Mouse (Mus musculus): ENCODE data around the gene Notch3. TPM values are rescaled to one million over a fixed set of nuclear protein-coding genes. Genes with fewer than 3 reads are reported as not detected.
A peak's percentile ranks its signal among the peaks of the same experiment; 100 is the strongest.
"Not testable (repeated sequence)": the region's sequence is repeated elsewhere in the genome, so short reads cannot be mapped to it uniquely, and the experiment has no call there.

Notch3 gene
- polyA plus RNA-seq, 1 experiment = 0.23 TPM

DNA sequence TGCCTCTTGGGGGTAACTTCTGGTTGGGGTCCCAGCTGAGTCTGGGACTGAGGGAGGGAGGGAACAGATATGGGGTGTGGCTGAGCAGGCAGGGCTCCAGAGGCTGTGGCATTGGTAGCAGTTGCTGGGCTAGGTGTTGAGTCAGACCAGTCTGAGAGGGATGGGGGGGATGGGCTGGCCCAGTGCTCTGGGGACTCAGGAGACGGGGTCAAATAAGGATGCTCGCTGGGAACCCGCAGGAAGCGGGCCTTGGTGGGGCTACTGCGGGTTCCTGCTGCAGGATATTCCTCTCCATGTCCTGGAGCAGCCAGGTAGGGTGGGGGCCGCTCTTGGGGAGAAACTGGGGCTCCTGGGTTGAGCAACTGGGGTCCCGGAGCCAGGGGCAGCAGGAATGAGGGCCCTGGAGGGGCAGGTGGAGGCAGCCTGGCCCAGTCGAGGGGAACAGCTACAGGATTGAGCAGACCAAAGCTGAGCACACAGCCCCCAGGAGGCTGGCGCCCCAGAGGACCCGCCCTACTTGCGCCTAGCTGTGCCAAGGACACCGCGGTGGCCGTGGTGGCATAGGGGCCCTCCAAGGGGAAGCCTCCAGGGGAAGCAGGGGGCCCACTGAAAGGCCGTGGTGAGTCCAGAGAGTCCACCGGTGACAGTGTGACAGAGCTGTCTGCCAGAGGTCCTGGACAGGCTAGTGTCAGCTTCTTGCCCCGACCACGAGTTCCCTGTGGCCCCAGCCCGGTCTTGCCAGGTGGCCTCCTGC lies 44.6 kb downstream of the Notch3 start:
- TF ChIP-seq GATA1 (IDR thresholded peaks at IDR 0.05; ENCODE audit: borderline replicate concordance, low read length) (no peak), FLI1 (IDR thresholded peaks at IDR 0.05; ENCODE audit: low read length) (no peak)
- Histone ChIP-seq H3K4me1 (peaks cover 74% of the 10 kb centered on the region), H3K27me3 (replicated peaks) (no peaks in the 10 kb centered on the region), H3K9me3 (peaks cover 2% of the 10 kb centered on the region), H3K36me3 (replicated peaks; ENCODE audit: low read length) (peaks cover 80% of the 10 kb centered on the region), H3K4me3 (replicated peaks) (peak overlapping the region; percentile 60)

DNA sequence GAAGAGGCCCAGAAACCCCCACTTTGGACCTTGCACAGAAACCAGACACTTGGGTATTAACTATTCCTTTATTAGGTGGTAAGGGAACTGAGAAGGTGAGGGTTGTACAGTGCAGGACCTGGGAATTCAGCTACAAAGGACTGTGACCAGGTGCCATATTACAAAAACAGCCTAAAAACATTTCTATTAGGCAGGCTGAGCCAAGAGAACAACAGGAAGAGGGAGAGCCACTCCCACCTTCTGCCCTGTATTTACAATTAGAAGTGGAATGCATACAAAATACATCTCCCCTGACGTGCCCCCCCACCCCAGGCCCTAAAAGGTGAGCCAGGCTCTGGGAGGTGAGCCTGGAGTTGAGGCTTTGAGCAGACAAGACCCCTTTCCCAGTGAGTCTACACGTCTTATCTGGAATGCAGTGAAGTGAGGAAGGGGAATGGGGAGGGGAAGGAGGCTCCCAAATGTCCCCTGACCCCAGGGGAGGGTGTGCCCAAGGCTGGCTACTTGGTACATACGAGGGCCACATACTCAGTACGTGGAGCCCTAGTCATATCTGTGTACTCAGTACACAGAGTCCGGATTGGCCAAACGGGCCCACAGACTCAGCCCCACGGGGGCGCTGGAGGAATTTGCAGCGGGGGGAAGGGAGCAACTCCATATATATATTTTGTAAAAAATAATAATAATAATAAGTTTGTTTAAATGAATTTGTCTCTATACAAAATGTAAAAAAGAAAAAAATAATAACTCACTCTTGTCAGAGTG lies 45.7 kb downstream of the Notch3 start:
- no peak for TF ChIP-seq FLI1 (IDR thresholded peaks at IDR 0.05; ENCODE audit: low read length)
- TF ChIP-seq GATA1 (IDR thresholded peaks at IDR 0.05; ENCODE audit: borderline replicate concordance, low read length) = no peak
- Histone ChIP-seq H3K27me3 (replicated peaks) (no peaks in the 10 kb centered on the region), H3K4me1 (peaks cover 83% of the 10 kb centered on the region), H3K36me3 (replicated peaks; ENCODE audit: low read length) (peaks cover 81% of the 10 kb centered on the region), H3K9me3 (peaks cover 12% of the 10 kb centered on the region), H3K4me3 (replicated peaks) (peak overlapping the region; percentile 46)

DNA sequence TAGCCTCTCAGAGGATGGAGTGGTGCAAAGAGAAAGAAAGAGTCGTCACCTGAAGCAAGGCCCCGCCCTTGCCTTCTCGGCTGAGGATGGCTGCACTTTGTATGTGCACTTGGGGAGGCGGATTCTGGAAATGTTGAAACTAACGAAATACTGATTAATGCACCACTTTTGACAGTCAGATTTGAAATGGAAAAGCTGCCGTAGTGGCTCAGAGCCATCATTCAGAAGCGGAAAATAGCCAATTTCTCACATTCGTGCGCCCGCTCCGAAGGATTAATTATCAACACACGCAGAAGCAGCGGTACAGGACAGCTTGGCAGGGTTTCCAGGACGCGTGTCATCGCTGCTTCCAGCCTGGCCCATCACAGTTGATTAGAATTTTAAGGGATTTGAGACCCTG lies 47.5 kb downstream of the Notch3 start:
- peak overlapping the region; percentile 16 for H3K4me3 ChIP-seq (replicated peaks)
- peaks cover 99% of the 10 kb centered on the region for H3K4me1 ChIP-seq
- H3K27me3 ChIP-seq (replicated peaks) = no peaks in the 10 kb centered on the region
- H3K36me3 ChIP-seq (replicated peaks; ENCODE audit: low read length) = peaks cover 79% of the 10 kb centered on the region
- TF ChIP-seq FLI1 (IDR thresholded peaks at IDR 0.05; ENCODE audit: low read length) = no peak
- H3K9me3 ChIP-seq = peaks cover 12% of the 10 kb centered on the region

DNA sequence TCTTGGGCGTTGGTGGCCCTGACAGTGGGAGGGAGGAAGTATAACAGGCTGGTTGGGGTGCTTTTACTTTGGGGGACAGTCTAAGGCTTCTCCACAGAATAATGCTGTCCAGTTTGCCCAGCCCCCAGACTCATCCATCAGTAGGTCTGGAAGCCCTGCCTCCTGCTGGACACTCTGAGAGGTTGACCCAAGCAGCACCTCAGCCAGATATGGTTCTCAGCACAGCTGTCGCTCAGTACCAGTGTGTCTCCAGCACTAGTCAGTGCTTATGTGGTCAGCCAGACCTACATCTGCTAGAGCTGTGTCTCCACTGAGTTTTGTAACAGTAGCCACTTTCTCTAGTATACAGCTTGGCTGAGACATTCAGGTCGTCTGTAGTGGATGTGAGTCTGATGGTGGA lies 48.2 kb downstream of the Notch3 start:
- peaks cover 99% of the 10 kb centered on the region for H3K4me1 ChIP-seq
- peaks cover 12% of the 10 kb centered on the region for H3K9me3 ChIP-seq
- peaks cover 72% of the 10 kb centered on the region for H3K36me3 ChIP-seq (replicated peaks; ENCODE audit: low read length)
- TF ChIP-seq GATA1 (IDR thresholded peaks at IDR 0.05; ENCODE audit: borderline replicate concordance, low read length) = no peak
- no peak for TF ChIP-seq FLI1 (IDR thresholded peaks at IDR 0.05; ENCODE audit: low read length)
- peak overlapping the region; percentile 81 for H3K4me3 ChIP-seq (replicated peaks)
- H3K27me3 ChIP-seq (replicated peaks) = no peaks in the 10 kb centered on the region

DNA sequence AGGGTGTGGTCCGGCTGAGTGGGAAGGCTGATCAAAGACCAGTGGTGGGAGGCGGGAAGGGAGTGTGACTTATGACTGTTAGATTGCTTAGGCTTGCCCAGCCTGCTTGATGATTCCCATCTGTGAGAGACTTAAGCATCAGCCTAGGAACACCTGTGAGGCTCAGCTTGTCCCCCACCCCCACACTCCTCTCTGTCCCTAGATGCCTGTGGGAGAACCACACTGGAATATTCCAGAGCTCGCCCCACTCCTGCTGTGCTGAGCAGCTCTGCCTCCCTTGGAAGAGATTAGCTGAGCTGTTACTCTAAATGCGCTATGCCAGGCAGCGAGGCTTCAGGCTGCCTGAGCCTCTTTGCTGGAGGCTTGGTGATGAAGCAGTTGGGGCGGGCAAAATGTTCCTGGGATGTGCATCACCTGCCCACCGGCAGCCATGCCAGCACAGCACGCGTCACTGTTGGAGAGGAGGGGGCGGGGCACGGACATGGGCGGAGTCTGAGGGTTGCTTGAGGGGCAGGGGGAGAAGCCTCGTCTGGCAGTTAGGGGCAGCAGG lies 48.7 kb downstream of the Notch3 start:
- not testable (repeated sequence) for H3K27me3 ChIP-seq (replicated peaks)
- peaks cover 71% of the 10 kb centered on the region for H3K36me3 ChIP-seq (replicated peaks; ENCODE audit: low read length)
- peaks cover 12% of the 10 kb centered on the region for H3K9me3 ChIP-seq
- peak overlapping the region; percentile 81 for H3K4me3 ChIP-seq (replicated peaks)
- H3K4me1 ChIP-seq = peaks cover 99% of the 10 kb centered on the region

DNA sequence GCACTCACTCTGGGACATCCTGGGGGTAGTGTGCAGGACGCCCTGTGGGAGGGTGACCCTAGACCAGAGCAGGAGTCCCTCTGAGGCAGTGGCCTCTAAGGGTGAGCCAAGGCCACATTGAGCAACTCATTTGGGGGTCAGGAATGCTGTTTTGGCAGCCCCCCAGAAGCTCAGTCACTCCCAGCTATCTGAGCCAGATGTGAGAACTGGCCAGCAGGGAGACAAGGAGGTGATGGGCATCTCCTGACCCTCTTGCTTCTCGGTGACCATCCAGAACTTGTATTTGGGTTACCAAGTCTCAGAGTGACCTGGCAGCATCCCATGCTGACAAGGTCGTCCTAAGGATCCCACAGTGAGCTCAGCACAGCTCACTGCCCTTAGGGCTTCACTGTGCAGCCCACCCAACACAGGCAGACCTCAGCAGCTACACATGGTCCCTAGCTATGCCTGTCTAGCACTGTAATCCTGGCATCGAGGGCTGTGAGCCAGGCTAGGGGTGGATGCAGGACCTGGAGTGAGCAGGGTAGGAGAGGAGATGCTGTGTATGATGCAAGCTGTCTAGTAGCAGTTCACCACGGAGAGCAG lies 49.3 kb downstream of the Notch3 start:
- peaks cover 66% of the 10 kb centered on the region for H3K36me3 ChIP-seq (replicated peaks; ENCODE audit: low read length)
- TF ChIP-seq GATA1 (IDR thresholded peaks at IDR 0.05; ENCODE audit: borderline replicate concordance, low read length) = no peak
- no peak for TF ChIP-seq FLI1 (IDR thresholded peaks at IDR 0.05; ENCODE audit: low read length)
- peaks cover 97% of the 10 kb centered on the region for H3K4me1 ChIP-seq
- H3K4me3 ChIP-seq (replicated peaks) = peak overlapping the region; percentile 91
- no peaks in the 10 kb centered on the region for H3K27me3 ChIP-seq (replicated peaks)
- peaks cover 12% of the 10 kb centered on the region for H3K9me3 ChIP-seq

DNA sequence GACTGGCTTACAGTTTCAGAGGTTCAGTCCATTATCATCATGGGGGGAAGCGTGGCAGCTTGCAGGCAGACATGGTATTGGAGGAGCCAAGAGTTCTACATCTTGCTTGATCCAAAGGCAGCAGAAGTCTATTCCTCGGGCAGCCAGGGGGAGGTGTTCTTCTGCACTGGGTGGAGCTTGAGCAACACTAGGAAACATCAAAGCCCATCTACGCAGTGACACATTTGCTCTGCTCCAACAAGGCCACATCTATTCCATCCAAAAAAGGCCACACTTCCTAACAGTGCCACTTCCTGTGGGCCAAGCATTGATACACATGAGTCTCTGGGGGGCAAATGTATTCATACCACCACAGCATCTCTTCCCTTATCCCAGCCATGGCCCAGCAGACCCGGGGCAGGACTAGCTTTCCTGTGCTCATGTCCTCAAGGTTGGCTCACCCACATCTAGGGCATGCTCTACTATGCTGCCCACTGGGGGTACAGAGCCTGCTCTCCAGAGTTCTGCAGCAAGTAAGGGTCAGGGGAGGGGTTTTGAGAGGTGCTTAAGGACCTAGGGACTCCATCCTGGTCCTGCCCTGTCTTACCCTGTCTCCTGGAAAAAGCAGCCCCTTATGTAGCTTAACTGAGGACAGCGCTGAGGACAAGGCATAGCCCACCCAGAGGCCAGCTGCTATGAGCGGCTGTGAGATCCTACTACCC lies 49.9 kb downstream of the Notch3 start:
- H3K4me1 ChIP-seq = peaks cover 95% of the 10 kb centered on the region
- H3K4me3 ChIP-seq (replicated peaks) = peak overlapping the region; percentile 91
- TF ChIP-seq FLI1 (IDR thresholded peaks at IDR 0.05; ENCODE audit: low read length) (no peak), GATA1 (IDR thresholded peaks at IDR 0.05; ENCODE audit: borderline replicate concordance, low read length) (no peak)
- peaks cover 59% of the 10 kb centered on the region for H3K36me3 ChIP-seq (replicated peaks; ENCODE audit: low read length)
- H3K9me3 ChIP-seq = peaks cover 12% of the 10 kb centered on the region
- H3K27me3 ChIP-seq (replicated peaks) = no peaks in the 10 kb centered on the region

DNA sequence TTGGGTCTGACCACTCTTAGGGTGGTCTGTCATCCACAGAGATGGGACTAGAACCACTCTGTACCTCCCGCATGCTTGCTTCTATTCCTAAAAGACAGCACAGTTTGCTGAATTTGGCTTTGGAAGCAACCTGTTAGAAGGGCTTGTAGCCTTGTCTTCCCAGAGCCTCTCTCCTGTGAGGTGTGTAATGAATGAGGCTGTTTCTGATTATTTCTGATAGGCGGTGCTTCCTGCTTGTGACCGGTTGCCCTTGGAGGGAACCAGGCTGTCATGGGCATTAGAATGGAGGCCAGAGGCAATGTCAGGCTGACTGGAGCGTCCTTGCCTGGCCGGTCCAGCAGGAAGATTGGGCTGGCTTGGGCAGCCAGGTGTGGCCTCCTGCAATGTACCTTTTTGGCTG lies 52.2 kb downstream of the Notch3 start:
- H3K4me3 ChIP-seq (replicated peaks) = peak overlapping the region; percentile 94
- peaks cover 12% of the 10 kb centered on the region for H3K9me3 ChIP-seq
- peaks cover 97% of the 10 kb centered on the region for H3K4me1 ChIP-seq
- peaks cover 40% of the 10 kb centered on the region for H3K36me3 ChIP-seq (replicated peaks; ENCODE audit: low read length)
- H3K27me3 ChIP-seq (replicated peaks) = not testable (repeated sequence)

DNA sequence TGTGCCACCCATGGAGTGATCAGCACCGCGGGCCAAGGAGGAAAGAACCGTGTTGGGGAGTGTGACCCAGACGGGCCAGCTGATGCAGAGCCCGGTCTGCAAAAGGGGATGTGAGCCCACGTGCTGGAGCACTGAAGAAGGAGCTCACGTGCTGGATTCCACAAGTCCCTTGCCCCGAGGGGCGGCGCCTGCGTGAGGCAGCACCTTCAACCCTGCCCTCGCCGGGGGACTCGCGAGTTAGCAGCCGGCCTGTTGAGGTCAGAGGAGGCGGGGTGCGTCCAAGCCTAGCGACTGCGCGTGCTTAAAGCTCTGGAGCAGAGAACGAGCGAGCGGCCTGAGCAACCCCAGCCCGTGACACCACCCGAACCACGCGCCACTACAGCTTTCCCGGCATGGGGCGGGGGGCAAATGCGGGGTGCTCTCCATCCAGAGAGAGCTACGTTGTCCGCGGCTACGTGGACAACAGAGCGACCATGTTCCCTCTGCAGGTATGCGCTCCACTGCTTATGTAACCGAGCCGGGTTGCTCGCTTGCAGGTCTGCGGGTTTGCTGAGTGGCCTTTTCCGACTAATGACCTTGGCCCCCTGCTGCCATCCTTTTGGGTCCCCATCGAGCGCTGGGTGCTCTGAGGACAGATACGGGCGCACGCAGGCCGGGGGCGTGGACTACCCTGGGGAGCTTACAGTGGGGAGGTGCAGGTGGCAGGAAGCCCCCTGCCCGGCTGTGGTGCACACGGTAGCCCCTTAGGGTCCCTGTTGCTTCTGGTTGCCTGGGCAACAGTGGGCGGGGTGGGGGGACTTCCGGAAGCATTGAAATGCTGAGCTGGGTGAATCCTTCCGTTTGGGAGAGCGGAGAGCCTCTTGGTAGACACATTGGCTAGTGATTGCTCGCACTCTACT lies 52.9 kb downstream of the Notch3 start:
- Histone ChIP-seq H3K4me1 (peaks cover 97% of the 10 kb centered on the region), H3K27me3 (replicated peaks) (no peaks in the 10 kb centered on the region), H3K36me3 (replicated peaks; ENCODE audit: low read length) (peaks cover 33% of the 10 kb centered on the region), H3K4me3 (replicated peaks) (peak overlapping the region; percentile 94), H3K9me3 (peaks cover 12% of the 10 kb centered on the region)
- TF ChIP-seq GATA1 (IDR thresholded peaks at IDR 0.05; ENCODE audit: borderline replicate concordance, low read length) (no peak), FLI1 (IDR thresholded peaks at IDR 0.05; ENCODE audit: low read length) (no peak)

All from megakaryocyte, embryonic 14.5 days (primary cell).